Mouse (Mus musculus) splenic B cell, adult 2 months (primary cell): ENCODE results near the gene Tenm3.

ENCODE experiments used
- DNase-seq: peaks from one replicate; pipeline ENCODE4 v3.0.0-alpha.2; 2011; ENCODE audit warnings: low read depth, low spot score
- H3K27me3 ChIP-seq: 2 replicates; pipeline ENCODE4 v1.6.1; 2012; ENCODE audit warnings: mild to moderate bottlenecking, low read length, moderate library complexity, mixed read lengths; ENCODE audit not compliant: control insufficient read depth, poor library complexity, insufficient read depth, severe bottlenecking
- H3K36me3 ChIP-seq: 2 replicates; pipeline ENCODE4 v1.6.1; 2012; ENCODE audit warnings: mild to moderate bottlenecking, low read length, moderate library complexity, mixed read lengths; ENCODE audit not compliant: control insufficient read depth, poor library complexity, insufficient read depth, severe bottlenecking

Gene Tenm3

GRCm38 (mm10) chr8:48780628-48781027 is 63.1 kb downstream of the Tenm3 start:
- H3K36me3 ChIP-seq: no peaks in the 10 kb centered on the region
- DNase-seq: no peak
- H3K27me3 ChIP-seq: no peaks in the 10 kb centered on the region; the same call in 1 of the 2 replicates

DNA sequence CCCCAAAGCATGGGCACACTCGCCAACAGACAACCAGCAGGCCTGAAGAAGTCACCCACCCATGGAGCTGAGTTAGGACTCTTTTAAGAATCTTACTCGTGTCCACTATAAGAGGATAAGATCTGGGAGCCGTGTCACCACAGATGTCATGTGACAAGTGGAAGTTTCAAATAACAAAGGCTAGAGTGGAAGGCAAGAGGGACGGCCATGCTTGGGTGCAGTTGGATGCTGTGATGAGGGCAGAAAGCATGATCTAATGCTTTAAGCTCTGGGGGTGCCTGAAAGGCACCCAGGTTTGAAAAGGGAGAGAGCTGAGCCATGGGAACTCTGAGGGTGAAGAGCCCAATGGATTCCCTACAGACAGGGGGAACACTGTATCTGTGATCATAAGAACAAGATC is 64.6 kb downstream of the Tenm3 start:
- H3K36me3 ChIP-seq: no peaks in the 10 kb centered on the region
- H3K27me3 ChIP-seq: no peaks in the 10 kb centered on the region; the same call in 1 of the 2 replicates
- no peak for DNase-seq

DNA sequence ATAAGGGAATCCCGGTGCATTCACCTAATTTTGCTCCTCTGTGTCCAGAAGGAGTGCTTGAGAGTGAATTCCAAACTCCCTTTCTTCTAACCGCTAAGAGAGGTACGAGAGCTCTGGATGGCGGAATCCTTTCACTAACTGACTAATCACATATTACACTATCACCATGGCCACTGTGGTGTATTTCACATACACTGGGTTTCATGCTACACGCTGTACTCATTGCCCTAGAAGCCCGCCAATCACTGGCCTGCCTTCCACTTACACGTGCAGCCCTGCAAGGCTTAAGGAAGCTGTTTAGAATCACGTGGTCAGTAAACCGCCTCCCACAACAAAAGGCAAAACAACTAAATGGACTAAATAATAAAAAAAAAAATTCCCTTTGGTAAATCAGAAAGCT is 67.7 kb downstream of the Tenm3 start:
- Histone ChIP-seq H3K36me3 (no peaks in the 10 kb centered on the region), H3K27me3 (no peaks in the 10 kb centered on the region; the same call in 1 of the 2 replicates)
- DNase-seq: no peak

GRCm38 (mm10) chr8:48775531-48776037 is 68.2 kb downstream of the Tenm3 start:
- no peak for DNase-seq
- no peaks in the 10 kb centered on the region for H3K27me3 ChIP-seq
- no peaks in the 10 kb centered on the region for H3K36me3 ChIP-seq

DNA sequence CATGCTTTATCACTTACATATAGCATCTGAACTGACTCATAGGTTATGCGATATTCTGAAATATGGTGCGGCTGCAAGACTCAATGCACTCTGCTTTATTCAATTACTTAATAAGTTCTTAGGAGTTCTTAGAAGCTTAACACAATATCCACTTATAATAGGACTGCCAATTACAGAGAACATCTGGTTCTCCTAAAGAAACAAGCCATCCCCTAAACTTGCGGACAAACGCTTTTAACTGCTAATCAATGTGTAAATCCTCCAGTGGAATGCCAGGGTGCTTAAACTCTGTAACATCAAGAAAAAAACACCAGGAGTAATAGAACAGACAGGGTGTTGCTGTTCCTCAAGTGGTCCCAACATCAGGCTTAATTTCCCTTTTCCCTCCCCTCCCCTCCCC is 68.9 kb downstream of the Tenm3 start:
- Histone ChIP-seq H3K36me3 (no peaks in the 10 kb centered on the region), H3K27me3 (no peaks in the 10 kb centered on the region)
- DNase-seq: no peak

DNA sequence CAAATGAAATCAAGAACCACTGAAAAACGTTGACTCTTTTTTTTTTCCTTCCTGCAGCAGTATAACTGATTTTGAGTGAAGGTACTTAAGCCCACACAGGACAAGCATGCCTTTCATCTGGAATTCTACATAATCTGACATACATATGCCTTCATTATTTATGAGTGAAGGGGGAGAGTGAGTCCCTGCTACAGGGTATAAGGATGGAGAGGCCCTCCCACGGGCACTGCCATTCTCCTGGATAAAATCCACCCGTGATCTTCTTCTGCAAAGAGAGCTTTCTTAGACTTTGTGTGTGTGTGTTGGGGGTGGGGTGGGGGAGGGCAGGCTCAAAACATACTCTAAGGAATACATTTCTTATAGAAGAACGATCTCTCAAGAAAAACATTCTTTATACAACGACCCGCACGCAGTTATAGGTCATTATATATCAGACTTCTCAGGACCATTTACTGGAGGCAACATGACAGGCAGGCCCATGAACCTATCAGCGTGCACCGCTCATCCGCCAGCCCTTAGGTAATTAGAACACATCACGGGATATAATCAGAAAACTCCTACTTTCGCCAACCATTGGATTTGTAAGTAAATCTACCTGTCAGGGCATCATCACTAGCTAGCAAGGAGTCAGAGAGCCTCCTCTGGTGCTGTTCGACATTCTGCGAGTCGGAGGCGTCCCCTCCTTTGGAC is 77.1 kb downstream of the Tenm3 start:
- no peaks in the 10 kb centered on the region for H3K36me3 ChIP-seq
- no peaks in the 10 kb centered on the region for H3K27me3 ChIP-seq
- no peak for DNase-seq

GRCm38 (mm10) chr8:48765212-48765611 is 78.5 kb downstream of the Tenm3 start:
- DNase-seq: no peak
- Histone ChIP-seq H3K27me3 (no peaks in the 10 kb centered on the region), H3K36me3 (no peaks in the 10 kb centered on the region)

DNA sequence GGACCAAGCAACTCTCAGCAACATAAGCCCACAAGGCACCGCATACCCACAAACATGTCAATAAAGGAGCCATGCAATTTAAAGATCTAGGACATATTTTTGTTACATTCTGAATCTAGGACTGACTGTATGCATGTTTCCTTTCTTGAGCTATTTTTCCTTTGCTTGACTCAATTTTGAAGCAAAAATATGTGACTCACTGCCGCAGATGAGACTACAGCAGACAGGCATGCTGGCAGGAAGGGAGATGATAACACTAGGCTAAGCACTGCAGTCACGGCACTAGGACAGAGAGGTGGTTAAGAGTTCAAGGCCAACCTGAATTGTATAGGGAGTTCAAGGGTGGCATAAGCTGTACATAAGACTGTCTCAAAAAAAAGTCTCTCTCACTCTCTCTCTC is 79.7 kb downstream of the Tenm3 start:
- no peaks in the 10 kb centered on the region for H3K36me3 ChIP-seq
- H3K27me3 ChIP-seq: no peaks in the 10 kb centered on the region
- DNase-seq: no peak

DNA sequence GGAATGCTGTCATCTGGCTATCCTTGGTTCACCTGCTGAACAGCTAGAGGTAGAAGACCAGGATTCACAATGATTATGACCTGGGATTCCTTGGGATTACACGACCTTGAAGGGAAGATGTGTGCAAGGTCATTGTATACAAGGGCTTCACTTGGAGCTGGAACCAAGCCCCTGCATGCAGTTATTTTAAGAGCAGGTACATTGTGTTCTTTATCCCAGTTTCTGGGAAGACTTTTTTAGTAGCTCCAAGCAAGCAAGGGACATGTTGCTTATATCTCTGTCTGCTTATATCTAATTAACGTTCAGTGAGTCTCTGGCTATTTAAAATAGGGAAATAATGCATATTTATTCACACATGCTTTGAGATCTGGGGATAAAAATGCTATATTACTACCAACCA is 86.9 kb downstream of the Tenm3 start:
- H3K36me3 ChIP-seq: no peaks in the 10 kb centered on the region
- H3K27me3 ChIP-seq: no peaks in the 10 kb centered on the region
- DNase-seq: no peak

- no peaks in the 10 kb centered on the region for H3K36me3 ChIP-seq
- no peaks in the 10 kb centered on the region for H3K27me3 ChIP-seq
- DNase-seq: no peak
Measured at GRCm38 (mm10) chr8:48755492-48755891, 88.3 kb downstream of the Tenm3 start.

GRCm38 (mm10) chr8:48754959-48755358 is 88.8 kb downstream of the Tenm3 start:
- H3K27me3 ChIP-seq: no peaks in the 10 kb centered on the region
- no peaks in the 10 kb centered on the region for H3K36me3 ChIP-seq
- DNase-seq: no peak

DNA sequence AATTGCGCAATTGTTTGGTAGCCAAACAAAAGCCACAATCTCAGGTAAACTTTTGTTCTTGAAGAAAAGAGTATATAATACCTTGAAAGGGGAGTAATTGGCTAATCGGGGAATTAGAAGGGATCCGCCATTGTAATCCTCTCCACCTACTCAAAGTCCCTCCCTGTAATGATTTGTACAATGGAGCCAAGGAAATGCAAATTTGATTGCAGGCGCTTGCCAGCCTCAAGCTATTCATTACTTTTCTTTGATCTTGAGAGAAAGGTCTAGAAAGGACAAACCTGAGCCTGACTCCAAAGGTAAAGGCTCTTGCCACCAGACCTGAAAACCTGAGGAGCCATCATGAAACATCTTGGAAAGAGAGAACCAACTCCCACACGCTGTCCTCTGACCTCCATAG is 91.8 kb downstream of the Tenm3 start:
- Histone ChIP-seq H3K36me3 (no peaks in the 10 kb centered on the region), H3K27me3 (no peaks in the 10 kb centered on the region)
- DNase-seq: no peak

DNA sequence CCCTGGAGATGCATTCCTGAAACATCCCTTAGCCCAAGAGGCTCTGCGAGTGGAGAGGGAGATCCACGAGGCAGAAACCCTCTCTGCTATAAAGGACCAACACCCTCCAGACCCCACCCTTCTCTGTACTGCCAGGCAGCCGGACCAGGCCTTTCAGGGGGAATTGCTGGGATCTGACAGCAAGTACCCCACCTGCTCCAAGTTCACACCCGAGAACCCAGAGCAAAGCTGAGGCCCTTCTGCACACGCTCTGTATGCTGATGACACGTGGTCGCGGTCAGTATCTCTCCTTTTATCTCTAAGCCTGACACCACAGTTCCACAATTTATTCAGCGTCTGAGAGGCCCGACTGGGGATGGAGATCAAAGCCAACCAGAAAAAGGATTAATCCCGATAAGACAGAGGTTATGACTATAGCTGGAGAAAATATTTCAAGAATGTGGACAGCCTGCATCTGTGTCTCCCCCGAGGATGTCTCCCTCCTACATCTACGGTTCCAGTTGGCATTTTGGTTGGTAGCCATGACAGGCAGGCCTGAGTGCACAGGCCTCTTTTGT is 95.2 kb downstream of the Tenm3 start:
- Histone ChIP-seq H3K27me3 (no peaks in the 10 kb centered on the region), H3K36me3 (no peaks in the 10 kb centered on the region)
- no peak for DNase-seq

- no peaks in the 10 kb centered on the region for H3K36me3 ChIP-seq
- no peaks in the 10 kb centered on the region for H3K27me3 ChIP-seq
- DNase-seq: no peak
Measured at GRCm38 (mm10) chr8:48743912-48744311, 99.8 kb downstream of the Tenm3 start.

DNA sequence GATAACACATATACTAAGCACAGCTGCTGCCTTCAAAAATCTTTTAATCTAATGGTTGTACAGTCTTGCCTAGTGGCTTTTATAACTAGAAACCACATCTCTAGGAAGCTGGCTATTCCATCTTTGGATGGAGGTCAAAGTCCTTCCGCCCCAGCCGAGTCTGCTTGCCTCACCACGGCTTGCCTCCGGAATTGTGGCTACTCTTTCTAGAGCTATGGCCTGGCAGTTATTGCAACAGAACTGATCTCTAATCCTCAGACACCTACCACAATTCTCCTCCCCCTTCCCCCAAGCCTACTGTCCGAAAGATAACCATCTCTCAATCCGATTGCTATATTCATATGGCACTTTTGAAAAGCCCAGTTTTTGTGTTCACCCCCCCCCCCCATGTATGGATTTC is 101.0 kb downstream of the Tenm3 start:
- no peak for DNase-seq
- H3K36me3 ChIP-seq: no peaks in the 10 kb centered on the region
- no peaks in the 10 kb centered on the region for H3K27me3 ChIP-seq

GRCm38 (mm10) chr8:48740951-48741350 is 102.8 kb downstream of the Tenm3 start:
- H3K27me3 ChIP-seq: no peaks in the 10 kb centered on the region
- H3K36me3 ChIP-seq: no peaks in the 10 kb centered on the region
- DNase-seq: no peak
